In the genomic region with DNA sequence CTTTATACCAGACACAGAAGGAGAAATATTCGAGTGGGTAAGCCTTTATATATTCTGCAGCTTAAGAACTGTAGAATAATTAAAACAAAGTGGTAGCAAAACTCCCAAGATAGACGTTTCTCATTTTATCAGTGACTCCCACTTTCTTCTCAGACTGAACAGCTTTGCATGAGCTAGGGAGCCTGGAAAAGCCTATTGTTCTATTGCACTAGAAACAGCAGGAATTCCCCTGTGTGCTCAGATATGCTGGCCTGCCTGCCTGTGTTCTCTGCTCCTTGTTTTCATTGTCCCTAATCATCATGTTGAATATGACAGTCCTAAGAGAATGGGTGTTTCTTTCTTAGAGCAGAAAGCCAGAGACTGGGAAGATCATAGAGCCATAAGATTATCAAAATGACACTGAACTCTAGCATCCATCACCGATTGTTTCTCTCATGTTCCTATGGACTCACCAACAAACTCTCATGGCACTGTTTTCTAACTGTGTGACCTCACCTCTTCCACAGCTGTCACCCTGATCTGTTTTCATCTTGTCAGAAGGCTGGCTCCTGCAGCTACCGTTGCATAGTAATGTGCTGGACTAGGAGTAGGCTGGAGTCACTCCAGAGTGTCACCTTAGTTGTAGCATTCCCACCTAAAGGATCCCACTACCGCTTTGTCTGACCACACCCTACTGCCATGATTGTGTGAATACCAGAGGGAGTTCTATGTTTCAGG, we compare ENCODE assay signal across 22 mouse cellular contexts.
DNase-seq lines count a peak whose midpoint lies in the region; ATAC-seq and TF ChIP-seq lines count a peak whose summit lies in the region.
"Had no signal": no experiment of that assay in that cellular context is flagged by ENCODE, and none has a peak within 500 bp of the region (broad histone marks: within the 10 kb centered on the region; RNA-seq: fewer than 3 reads in every experiment).

No protein-coding gene starts in this region.

- H3K9me3 ChIP-seq in forebrain, embryonic 14.5 days (replicated peaks; ENCODE audit: control insufficient read depth, low read length): no peaks in the 10 kb centered on the region
- H3K9me3 ChIP-seq in forebrain, embryonic 13.5 days (replicated peaks): no peaks in the 10 kb centered on the region
- H3K9me3 ChIP-seq in hindbrain, postnatal 0 days (ENCODE audit: low read length): no peaks in the 10 kb centered on the region
- no peaks in the 10 kb centered on the region for H3K9me3 ChIP-seq in hindbrain, embryonic 11.5 days (ENCODE audit: control insufficient read depth, low read length)
- H3K9me3 ChIP-seq: embryonic facial prominence, embryonic 12.5 days; heart, embryonic 13.5 days; intestine, embryonic 15.5 days; limb, embryonic 13.5 days; liver, embryonic 13.5 days; stomach, embryonic 15.5 days had no signal

- DNase-seq in forebrain, embryonic 14.5 days (ENCODE audit: low spot score): peak; percentile 16
- DNase-seq in hindbrain, postnatal 0 days (ENCODE audit: low spot score): peak; percentile 30
- no peak for DNase-seq in hindbrain, embryonic 11.5 days (ENCODE audit: low spot score)
- peak; percentile 79 for DNase-seq in Muller cell, postnatal 12 days (ENCODE audit: inconsistent ontology term)
- peak; percentile 31 for DNase-seq in brain, adult 2 months (ENCODE audit: low read depth, low spot score)
- DNase-seq in testis, postnatal 10 days (ENCODE audit: low spot score): no peak
- DNase-seq: adrenal gland, adult 8-10 months; B cell, adult 2 months; cerebellum, adult 11-12 months; heart, adult 18-20 months; heart, postnatal 36 days; kidney, adult 9 months; kidney, postnatal 25 days; liver, embryonic 13.5 days; lung, embryonic 14.5 days; lung, postnatal 36 days had no signal

- no peak for TF ChIP-seq CTCF in hindbrain, postnatal 0 days (IDR thresholded peaks at IDR 0.05; ENCODE audit: low read depth)

- H3K27ac ChIP-seq in forebrain, embryonic 14.5 days (ENCODE audit: low read depth, low read length): no peak overlapping the region
- H3K27ac ChIP-seq in forebrain, embryonic 13.5 days: no peak overlapping the region
- no peak overlapping the region for H3K27ac ChIP-seq in hindbrain, postnatal 0 days
- no peak overlapping the region for H3K27ac ChIP-seq in hindbrain, embryonic 11.5 days (ENCODE audit: low read depth, low read length)
- H3K27ac ChIP-seq: embryonic facial prominence, embryonic 12.5 days; heart, embryonic 13.5 days; intestine, embryonic 15.5 days; limb, embryonic 13.5 days; liver, embryonic 13.5 days; stomach, embryonic 15.5 days had no signal

- H3K9ac ChIP-seq in forebrain, embryonic 14.5 days (ENCODE audit: low read length): no peak overlapping the region
- no peak overlapping the region for H3K9ac ChIP-seq in forebrain, embryonic 13.5 days
- no peak overlapping the region for H3K9ac ChIP-seq in hindbrain, postnatal 0 days (replicated peaks; ENCODE audit: low read length)
- no peak overlapping the region for H3K9ac ChIP-seq in hindbrain, embryonic 11.5 days (ENCODE audit: low read depth, low read length)
- H3K9ac ChIP-seq: embryonic facial prominence, embryonic 12.5 days; heart, embryonic 13.5 days; intestine, embryonic 15.5 days; limb, embryonic 13.5 days; liver, embryonic 13.5 days; lung, embryonic 14.5 days; stomach, embryonic 15.5 days had no signal

- no peaks in the 10 kb centered on the region for H3K36me3 ChIP-seq in forebrain, embryonic 14.5 days (ENCODE audit: control insufficient read depth, insufficient read depth, low read length)
- H3K36me3 ChIP-seq in forebrain, embryonic 13.5 days (ENCODE audit: poor library complexity, severe bottlenecking): no peaks in the 10 kb centered on the region
- H3K36me3 ChIP-seq in hindbrain, postnatal 0 days (ENCODE audit: insufficient read depth, low read length): no peaks in the 10 kb centered on the region
- no peaks in the 10 kb centered on the region for H3K36me3 ChIP-seq in hindbrain, embryonic 11.5 days (ENCODE audit: control insufficient read depth, insufficient read depth, low read length)
- H3K36me3 ChIP-seq: embryonic facial prominence, embryonic 12.5 days; heart, embryonic 13.5 days; intestine, embryonic 15.5 days; limb, embryonic 13.5 days; liver, embryonic 13.5 days; stomach, embryonic 15.5 days had no signal

- no peaks in the 10 kb centered on the region for H3K27me3 ChIP-seq in forebrain, embryonic 14.5 days (replicated peaks; ENCODE audit: control insufficient read depth, insufficient read depth, low read length)
- no peaks in the 10 kb centered on the region for H3K27me3 ChIP-seq in forebrain, embryonic 13.5 days
- no peaks in the 10 kb centered on the region for H3K27me3 ChIP-seq in hindbrain, postnatal 0 days (ENCODE audit: insufficient read depth, low read length)
- H3K27me3 ChIP-seq in hindbrain, embryonic 11.5 days (ENCODE audit: control insufficient read depth, insufficient read depth, low read length): no peaks in the 10 kb centered on the region
- H3K27me3 ChIP-seq: embryonic facial prominence, embryonic 12.5 days; heart, embryonic 13.5 days; intestine, embryonic 15.5 days; limb, embryonic 13.5 days; liver, embryonic 13.5 days; stomach, embryonic 15.5 days had no signal

- H3K4me3 ChIP-seq in forebrain, embryonic 14.5 days (ENCODE audit: low read depth, low read length): no peak overlapping the region
- no peak overlapping the region for H3K4me3 ChIP-seq in forebrain, embryonic 13.5 days
- H3K4me3 ChIP-seq in hindbrain, postnatal 0 days (ENCODE audit: low read length): no peak overlapping the region
- H3K4me3 ChIP-seq in hindbrain, embryonic 11.5 days (ENCODE audit: low read depth, low read length): no peak overlapping the region
- H3K4me3 ChIP-seq: embryonic facial prominence, embryonic 12.5 days; heart, embryonic 13.5 days; intestine, embryonic 15.5 days; limb, embryonic 13.5 days; liver, embryonic 13.5 days; stomach, embryonic 15.5 days had no signal

- H3K4me1 ChIP-seq in forebrain, embryonic 14.5 days (ENCODE audit: control insufficient read depth, insufficient read depth, low read length): no peaks in the 10 kb centered on the region
- H3K4me1 ChIP-seq in forebrain, embryonic 13.5 days: peaks cover 6% of the 10 kb centered on the region; the same call in 1 of the 2 replicates
- H3K4me1 ChIP-seq in hindbrain, postnatal 0 days (ENCODE audit: insufficient read depth, low read length): no peaks in the 10 kb centered on the region
- no peaks in the 10 kb centered on the region for H3K4me1 ChIP-seq in hindbrain, embryonic 11.5 days (replicated peaks; ENCODE audit: control insufficient read depth, insufficient read depth, low read length)
- H3K4me1 ChIP-seq: embryonic facial prominence, embryonic 12.5 days; heart, embryonic 13.5 days; intestine, embryonic 15.5 days; limb, embryonic 13.5 days; liver, embryonic 13.5 days; stomach, embryonic 15.5 days had no signal

- no peak for ATAC-seq in forebrain, embryonic 14.5 days
- no peak for ATAC-seq in forebrain, embryonic 13.5 days
- peak; percentile 63; the same call in 1 of the 2 replicates for ATAC-seq in hindbrain, postnatal 0 days
- ATAC-seq in hindbrain, embryonic 11.5 days (ENCODE audit: low FRiP score): no peak; the same call in 1 of the 2 replicates
- ATAC-seq: intestine, embryonic 15.5 days had no signal

- 54% methylated on average over 5 of the region's 5 CpGs for WGBS in forebrain, embryonic 14.5 days
- WGBS in forebrain, embryonic 13.5 days: 49% methylated on average over 5 of the region's 5 CpGs
- 42% methylated on average over 5 of the region's 5 CpGs for WGBS in hindbrain, postnatal 0 days
- WGBS in hindbrain, embryonic 11.5 days: 62% methylated on average over 5 of the region's 5 CpGs

- no peak overlapping the region for H3K4me2 ChIP-seq in forebrain, embryonic 14.5 days (ENCODE audit: low read length)
- no peak overlapping the region for H3K4me2 ChIP-seq in forebrain, embryonic 13.5 days
- H3K4me2 ChIP-seq in hindbrain, postnatal 0 days (ENCODE audit: low read depth, low read length): no peak overlapping the region
- H3K4me2 ChIP-seq in hindbrain, embryonic 11.5 days (replicated peaks; ENCODE audit: low read depth, low read length): no peak overlapping the region
- H3K4me2 ChIP-seq: embryonic facial prominence, embryonic 12.5 days; heart, embryonic 13.5 days; intestine, embryonic 15.5 days; limb, embryonic 13.5 days; liver, embryonic 13.5 days; lung, embryonic 14.5 days; stomach, embryonic 15.5 days had no signal

Comparison
In these comparisons a context has a peak if more than half of its experiments do, and no peak if none do; other contexts are left out.
1. DNase-seq: peak in forebrain, embryonic 14.5 days (single experiment), hindbrain, postnatal 0 days (single experiment), Muller cell, postnatal 12 days (single experiment) and brain, adult 2 months (single experiment); none in hindbrain, embryonic 11.5 days (single experiment) and testis, postnatal 10 days (single experiment).